Mouse (Mus musculus) right cerebral cortex, postnatal 14 days (tissue): ENCODE results near the gene Ttc7b.

Experiments used
- DNase-seq: peaks from one replicate; pipeline ENCODE4 v3.0.0; 2022

Gene Ttc7b

GRCm38 (mm10) chr12:100520077-100520793, 391 bp downstream of the Ttc7b start:
- DNase-seq, result peak; percentile 57

- DNase-seq, result no peak
Measured at GRCm38 (mm10) chr12:100519684-100520076, 946 bp downstream of the Ttc7b start.

- DNase-seq, result no peak
Measured at GRCm38 (mm10) chr12:100517371-100517770, 3.3 kb downstream of the Ttc7b start.

GRCm38 (mm10) chr12:100516161-100516838, 4.3 kb downstream of the Ttc7b start:
- no peak for DNase-seq

GRCm38 (mm10) chr12:100515493-100515892, 5.1 kb downstream of the Ttc7b start:
- no peak for DNase-seq

- no peak for DNase-seq
Measured at GRCm38 (mm10) chr12:100514611-100515010, 6.0 kb downstream of the Ttc7b start.

GRCm38 (mm10) chr12:100513131-100513530, 7.5 kb downstream of the Ttc7b start:
- no peak for DNase-seq

- DNase-seq, result no peak
Measured at GRCm38 (mm10) chr12:100512641-100513040, 8.0 kb downstream of the Ttc7b start.

GRCm38 (mm10) chr12:100509615-100510282, 10.9 kb downstream of the Ttc7b start:
- no peak for DNase-seq

- DNase-seq, result no peak
Measured at GRCm38 (mm10) chr12:100508668-100509067, 12.0 kb downstream of the Ttc7b start.

- no peak for DNase-seq
Measured at GRCm38 (mm10) chr12:100505484-100505883, 15.1 kb downstream of the Ttc7b start.

GRCm38 (mm10) chr12:100504585-100504984, 16.0 kb downstream of the Ttc7b start:
- DNase-seq, result no peak

- DNase-seq, result no peak
Measured at GRCm38 (mm10) chr12:100503659-100504058, 17.0 kb downstream of the Ttc7b start.

GRCm38 (mm10) chr12:100502544-100502943, 18.1 kb downstream of the Ttc7b start:
- no peak for DNase-seq

GRCm38 (mm10) chr12:100501261-100501660, 19.4 kb downstream of the Ttc7b start:
- DNase-seq, result no peak

GRCm38 (mm10) chr12:100499469-100499868, 21.2 kb downstream of the Ttc7b start:
- DNase-seq, result no peak

GRCm38 (mm10) chr12:100498006-100498405, 22.6 kb downstream of the Ttc7b start:
- no peak for DNase-seq

- DNase-seq, result no peak
Measured at GRCm38 (mm10) chr12:100495083-100495482, 25.5 kb downstream of the Ttc7b start.

GRCm38 (mm10) chr12:100493211-100493610, 27.4 kb downstream of the Ttc7b start:
- no peak for DNase-seq

- DNase-seq, result no peak
Measured at GRCm38 (mm10) chr12:100492676-100493075, 27.9 kb downstream of the Ttc7b start.

GRCm38 (mm10) chr12:100491967-100492611, 28.5 kb downstream of the Ttc7b start:
- DNase-seq, result no peak

- no peak for DNase-seq
Measured at GRCm38 (mm10) chr12:100489799-100490198, 30.8 kb downstream of the Ttc7b start.

GRCm38 (mm10) chr12:100488368-100488767, 32.3 kb downstream of the Ttc7b start:
- no peak for DNase-seq
